Mouse (Mus musculus) liver, embryonic 16.5 days (tissue): ENCODE measurements around the gene Inafm1. TPM values are rescaled to one million over a fixed set of nuclear protein-coding genes. Genes with fewer than 3 reads are reported as not detected.
"Not testable (repeated sequence)": the region's sequence is repeated elsewhere in the genome, so short reads cannot be mapped to it uniquely, and the experiment has no call there.

ENCODE experiments used
- ATAC-seq: fragments of 200-750 bp; cut with Nextera tagmentation; 2 replicates; pipeline ENCODE4 v1.8.0; 2017; ENCODE audit warnings: low read depth, mild to moderate bottlenecking, moderate number of reproducible peaks, moderate library complexity
- H3K27ac ChIP-seq: fragments of 300-500 bp; sonication (generic); 2 replicates; pipeline ENCODE4 v1.5.1; 2014; ENCODE audit warnings: mild to moderate bottlenecking, low read length
- H3K27me3 ChIP-seq: fragments of 300-500 bp; sonication (generic); 2 replicates; pipeline ENCODE4 v1.6.1; 2014; ENCODE audit warnings: low read depth, low read length, mixed read lengths; ENCODE audit not compliant: control insufficient read depth, insufficient read depth
- H3K36me3 ChIP-seq: fragments of 300-500 bp; sonication (generic); 2 replicates; pipeline ENCODE4 v1.6.1; 2014; ENCODE audit warnings: mild to moderate bottlenecking; ENCODE audit not compliant: control insufficient read depth, insufficient read depth
- H3K4me1 ChIP-seq: fragments of 300-500 bp; sonication (generic); 2 replicates; pipeline ENCODE4 v1.6.1; 2014; ENCODE audit warnings: low read depth, low read length, mixed read lengths; ENCODE audit not compliant: control insufficient read depth
- H3K4me2 ChIP-seq: fragments of 300-500 bp; sonication (generic); 2 replicates; pipeline ENCODE4 v1.6.1; 2014; ENCODE audit warnings: low read depth, low read length, mixed read lengths
- H3K4me3 ChIP-seq: fragments of 300-500 bp; sonication (generic); 2 replicates; pipeline ENCODE4 v1.5.1; 2014; ENCODE audit warnings: low read depth, mild to moderate bottlenecking, low read length
- H3K9ac ChIP-seq: fragments of 300-500 bp; sonication (generic); 2 replicates; pipeline ENCODE4 v1.6.1; 2014; ENCODE audit warnings: low read depth, low read length
- H3K9me3 ChIP-seq: fragments of 300-500 bp; sonication (generic); replicated peaks from 2 replicates; pipeline ENCODE4 v1.6.1; 2016; ENCODE audit warnings: low read length; ENCODE audit not compliant: control insufficient read depth
- WGBS: fragments of 180-500 bp; shearing (Covaris S2); extraction: QIAGEN DNeasy Blood & Tissue Kit; methylation state at CpG from one replicate; pipeline ENCODE4 v1.1.7; 2014; ENCODE audit not compliant: insufficient replicate concordance; 5-methylcytosine and 5-hydroxymethylcytosine counted together
- polyA plus RNA-seq: library from polyadenylated mRNA; unstranded; fragments of >200 nt; fragmentation: Nextera tagmentation; extraction: Ambion mirVana; gene quantifications from 2 replicates; pipeline ENCODE4 v1.2.1, GENCODE M21; 2015

The Inafm1 gene
- polyA plus RNA-seq, 1 experiment from 2014 or later = 4.4 TPM

DNA sequence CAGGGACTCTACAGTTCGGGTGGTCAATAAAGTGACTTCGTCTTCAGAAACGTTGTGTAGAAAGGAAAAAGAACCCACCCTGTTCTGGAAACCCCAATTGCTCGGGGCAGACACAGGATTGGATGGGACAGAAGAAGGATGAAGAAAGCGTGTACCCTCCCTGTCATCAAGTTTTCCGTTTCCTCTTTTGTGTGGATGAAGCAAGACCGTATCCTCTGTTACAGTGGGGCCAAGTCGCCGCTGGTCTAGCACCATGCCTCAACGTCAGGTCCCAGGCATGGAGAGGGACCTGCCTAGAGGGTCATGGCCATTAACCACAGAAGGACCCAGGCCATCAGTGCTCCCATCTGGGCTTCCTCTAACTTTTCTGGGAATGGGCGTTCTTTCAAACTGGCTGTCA lies 15.6 kb downstream of the Inafm1 start:
- H3K27ac ChIP-seq = no peak overlapping the region; the same call in 1 of the 2 replicates
- peak; percentile 39; the same call in 1 of the 2 replicates for ATAC-seq

DNA sequence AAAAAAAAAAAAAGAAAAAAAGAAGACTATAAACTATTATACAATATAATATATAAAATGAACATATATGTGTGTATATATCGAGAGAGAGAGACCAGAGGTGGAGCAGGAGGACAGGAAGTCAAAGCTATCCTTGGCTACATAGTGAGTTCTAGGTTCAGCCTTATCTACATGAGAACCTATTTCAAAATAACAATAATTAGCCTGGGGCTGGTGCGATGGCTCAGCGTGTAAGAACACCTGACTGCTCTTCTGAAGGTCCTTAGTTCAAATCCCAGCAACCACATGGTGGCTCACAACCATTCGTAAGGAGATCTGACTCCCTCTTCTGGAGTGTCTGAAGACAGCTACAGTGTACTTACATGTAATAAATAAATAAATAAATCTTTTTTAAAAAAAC lies 17.5 kb downstream of the Inafm1 start:
- H3K9me3 ChIP-seq, H3K4me2 ChIP-seq, H3K27ac ChIP-seq, H3K9ac ChIP-seq, H3K4me3 ChIP-seq, H3K36me3 ChIP-seq, H3K27me3 ChIP-seq, H3K4me1 ChIP-seq, ATAC-seq: not testable (repeated sequence)
- 66% methylated on average over 4 of the region's 4 CpGs for WGBS

More for the DNA sequence above, 15.6 kb downstream of the Inafm1 start:
- Histone ChIP-seq H3K9ac (no peak overlapping the region), H3K4me2 (no peak overlapping the region), H3K4me1 (no peaks in the 10 kb centered on the region), H3K36me3 (no peaks in the 10 kb centered on the region), H3K9me3 (no peaks in the 10 kb centered on the region), H3K4me3 (no peak overlapping the region), H3K27me3 (no peaks in the 10 kb centered on the region)
- WGBS = 50% methylated on average over 11 of the region's 11 CpGs

DNA sequence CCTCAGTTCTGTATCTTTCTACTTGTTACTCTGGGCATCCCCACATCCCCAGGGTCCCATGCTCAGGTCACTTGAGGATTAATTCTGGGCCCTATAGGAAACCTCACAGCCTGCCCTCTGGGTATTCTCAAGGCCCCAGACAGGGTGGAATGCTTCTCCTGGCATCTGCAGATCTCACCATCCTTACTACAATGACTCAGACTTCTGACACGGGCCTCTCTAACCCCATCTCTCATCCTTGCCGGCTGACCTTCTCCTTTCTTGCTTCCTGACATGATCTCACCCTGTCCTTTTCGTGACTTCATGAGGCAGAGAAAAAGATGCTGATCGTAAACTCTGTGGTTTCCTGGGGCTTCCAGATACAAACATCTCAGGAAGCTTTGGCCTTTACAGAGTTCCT lies 19.2 kb downstream of the Inafm1 start:
- ATAC-seq = peak; percentile 11; the same call in 1 of the 2 replicates
- H3K27ac ChIP-seq = no peak overlapping the region
- WGBS = 11% methylated on average over 4 of the region's 4 CpGs

DNA sequence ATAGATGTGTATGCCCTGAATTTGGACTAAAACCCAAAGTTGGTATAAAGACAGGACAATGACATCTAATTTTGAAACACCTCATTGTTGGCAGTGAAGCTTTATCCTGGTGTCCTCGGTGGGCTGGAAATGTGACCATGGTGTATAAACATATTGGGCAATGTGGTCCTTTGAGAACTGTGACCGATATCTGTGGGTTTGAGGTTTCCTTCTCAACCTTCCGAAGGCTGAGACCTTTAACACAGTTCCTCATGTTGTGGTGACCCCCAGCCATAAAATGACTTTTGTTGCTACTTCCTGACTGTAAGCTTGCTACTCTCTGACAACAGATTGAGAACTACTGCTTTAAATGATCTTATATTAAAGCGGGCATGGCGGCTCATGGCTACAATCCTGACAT lies 22.7 kb downstream of the Inafm1 start:
- Histone ChIP-seq H3K36me3 (no peaks in the 10 kb centered on the region), H3K9me3 (no peaks in the 10 kb centered on the region), H3K4me1 (peaks cover 4% of the 10 kb centered on the region), H3K4me3 (no peak overlapping the region), H3K9ac (no peak overlapping the region), H3K4me2 (no peak overlapping the region), H3K27ac (no peak overlapping the region), H3K27me3 (no peaks in the 10 kb centered on the region)
- ATAC-seq = no peak
- WGBS = 7% methylated on average over 5 of the region's 5 CpGs

More for the DNA sequence above, 19.2 kb downstream of the Inafm1 start:
- H3K4me2 ChIP-seq = no peak overlapping the region
- H3K27me3 ChIP-seq = no peaks in the 10 kb centered on the region
- H3K36me3 ChIP-seq = no peaks in the 10 kb centered on the region
- no peaks in the 10 kb centered on the region for H3K9me3 ChIP-seq
- H3K4me3 ChIP-seq = no peak overlapping the region
- peaks cover 4% of the 10 kb centered on the region for H3K4me1 ChIP-seq
- H3K9ac ChIP-seq = no peak overlapping the region

DNA sequence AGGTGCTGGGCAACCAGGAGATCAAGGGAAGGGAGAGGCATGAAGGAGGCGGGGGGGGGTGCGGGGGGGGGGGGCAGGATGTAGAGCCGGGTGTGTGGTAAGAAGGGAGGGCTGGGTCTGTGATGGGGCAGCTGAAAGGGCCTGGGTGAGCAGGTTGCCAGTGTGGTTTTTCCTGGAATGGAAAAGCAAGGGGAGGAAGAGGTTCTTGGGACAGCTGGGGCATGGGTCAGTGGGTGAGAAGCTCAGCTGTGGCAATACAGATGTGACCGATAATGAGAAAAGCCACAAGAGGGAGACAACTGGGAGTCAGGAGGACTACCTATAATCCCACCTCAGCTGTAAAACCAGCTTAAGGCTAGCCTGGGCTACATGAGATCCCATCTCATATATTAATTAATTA lies 27.5 kb downstream of the Inafm1 start:
- no peak overlapping the region for H3K9ac ChIP-seq
- no peak overlapping the region for H3K4me2 ChIP-seq
- no peak for ATAC-seq
- no peak overlapping the region for H3K4me3 ChIP-seq
- peaks cover 28% of the 10 kb centered on the region for H3K4me1 ChIP-seq
- H3K27me3 ChIP-seq = no peaks in the 10 kb centered on the region
- 15% methylated on average over 2 of the region's 4 CpGs for WGBS
- no peaks in the 10 kb centered on the region for H3K36me3 ChIP-seq
- no peaks in the 10 kb centered on the region for H3K9me3 ChIP-seq
- no peak overlapping the region for H3K27ac ChIP-seq

DNA sequence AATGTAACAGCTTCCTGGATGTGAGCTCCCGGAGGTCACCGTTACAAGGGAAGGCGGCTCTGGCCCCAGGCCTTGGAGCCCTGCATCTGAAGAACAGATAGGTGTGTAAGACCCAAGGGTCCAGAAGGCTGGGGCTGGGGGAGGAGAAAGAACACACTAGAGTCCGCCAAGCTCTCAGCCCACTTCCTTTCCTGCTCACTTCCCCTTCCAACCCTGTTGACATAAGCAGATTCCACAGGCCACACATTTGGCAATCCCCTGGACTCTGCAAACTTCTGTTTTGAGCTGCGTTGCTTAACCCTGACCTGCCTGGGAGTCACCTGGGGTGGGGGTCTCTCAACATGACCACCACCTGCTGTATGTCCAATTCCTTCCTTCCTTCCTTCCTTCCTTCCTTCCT lies 29.4 kb downstream of the Inafm1 start, which contains the start of gene C5ar2:
Gene C5ar2, minus strand, starts transcription at position 88 of the 400 bp plus-strand sequence.
- ATAC-seq = peak; percentile 60
- Histone ChIP-seq H3K4me3 (no peak within 1 kb of the TSS), H3K36me3 (no peaks in the 10 kb centered on the region), H3K4me1 (peaks cover 42% of the 10 kb centered on the region), H3K4me2 (no peak within 1 kb of the TSS), H3K27ac (peak within 1 kb of the TSS; percentile 79), H3K9me3 (no peaks in the 10 kb centered on the region), H3K9ac (no peak within 1 kb of the TSS), H3K27me3 (no peaks in the 10 kb centered on the region)
- 46% methylated on average over 5 of the region's 5 CpGs for WGBS

DNA sequence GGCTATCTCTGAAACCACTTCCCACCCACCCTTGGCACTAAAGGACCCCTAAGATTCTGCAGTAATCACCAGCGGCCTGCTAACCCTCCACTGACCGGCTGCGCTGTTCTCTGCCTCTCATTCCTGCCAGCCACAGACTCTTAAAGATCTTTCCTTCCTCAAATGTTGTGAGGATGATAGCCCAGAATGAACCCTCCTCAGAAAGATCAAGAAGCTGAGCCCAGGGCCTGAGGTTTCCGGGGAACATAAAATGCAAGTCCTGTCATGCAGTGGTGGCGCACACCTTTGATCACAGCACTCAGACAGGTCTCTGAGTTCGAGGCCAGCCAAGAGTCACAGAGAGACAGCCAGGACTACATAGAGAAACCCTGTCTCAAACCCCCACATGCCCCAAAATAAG lies 31.2 kb downstream of the Inafm1 start:
- H3K27me3 ChIP-seq = no peaks in the 10 kb centered on the region
- peaks cover 42% of the 10 kb centered on the region for H3K4me1 ChIP-seq
- no peak overlapping the region for H3K4me2 ChIP-seq
- no peak overlapping the region for H3K9ac ChIP-seq
- H3K9me3 ChIP-seq = no peaks in the 10 kb centered on the region
- H3K4me3 ChIP-seq = no peak overlapping the region
- H3K36me3 ChIP-seq = no peaks in the 10 kb centered on the region
- 26% methylated on average over 6 of the region's 6 CpGs for WGBS
- no peak for ATAC-seq
- H3K27ac ChIP-seq = no peak overlapping the region

DNA sequence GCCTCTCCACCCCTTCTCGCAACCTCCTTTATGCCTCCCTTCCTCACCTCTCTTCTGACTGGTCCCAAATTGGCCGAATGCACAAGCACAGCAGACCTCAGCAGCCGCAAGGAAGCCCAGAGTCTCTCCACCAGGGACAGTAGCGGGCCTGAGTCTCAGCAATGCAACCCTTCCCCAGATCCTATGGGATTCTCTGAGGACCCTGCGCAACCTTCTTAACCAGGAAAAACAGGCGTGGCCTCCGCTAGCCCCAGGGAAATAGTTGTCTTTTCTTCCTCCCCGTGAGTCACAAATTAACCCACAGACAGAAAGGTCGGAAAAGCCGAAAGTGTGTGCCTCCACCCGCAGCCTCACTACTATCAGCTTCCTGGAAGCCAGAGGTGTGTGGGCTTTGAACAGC lies 31.6 kb downstream of the Inafm1 start:
- WGBS = 38% methylated on average over 11 of the region's 11 CpGs
- Histone ChIP-seq H3K4me1 (peaks cover 42% of the 10 kb centered on the region), H3K4me3 (no peak overlapping the region), H3K4me2 (no peak overlapping the region), H3K9ac (no peak overlapping the region), H3K27me3 (no peaks in the 10 kb centered on the region), H3K9me3 (no peaks in the 10 kb centered on the region), H3K36me3 (no peaks in the 10 kb centered on the region; the same call in 1 of the 2 replicates), H3K27ac (0 out of 2 replicates have a peak overlapping the region, but pooled peaks have one; percentile 11)
- ATAC-seq = no peak

DNA sequence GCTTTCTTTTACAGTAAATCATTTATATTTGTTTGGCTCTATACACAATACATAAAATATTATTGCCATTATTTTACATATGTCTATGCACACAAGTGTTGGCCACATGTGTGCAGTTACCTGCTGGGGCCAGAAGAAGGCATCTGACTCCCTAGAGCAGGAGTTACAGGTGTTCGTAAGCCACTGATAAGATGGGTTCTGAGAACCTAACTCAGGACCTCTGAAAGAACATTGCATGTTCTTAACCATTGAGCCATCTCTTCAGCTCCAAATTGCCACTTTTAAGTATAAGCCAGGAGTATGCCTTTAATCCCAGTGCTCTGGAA lies 32.5 kb downstream of the Inafm1 start:
- no peak for ATAC-seq
- no peaks in the 10 kb centered on the region for H3K27me3 ChIP-seq
- H3K9me3 ChIP-seq = no peaks in the 10 kb centered on the region
- peaks cover 42% of the 10 kb centered on the region for H3K4me1 ChIP-seq
- peak overlapping the region; percentile 84; the same call in 1 of the 2 replicates for H3K27ac ChIP-seq
- H3K9ac ChIP-seq = no peak overlapping the region
- no peak overlapping the region for H3K4me3 ChIP-seq
- no peaks in the 10 kb centered on the region; the same call in 1 of the 2 replicates for H3K36me3 ChIP-seq
- peak overlapping the region; percentile 32 for H3K4me2 ChIP-seq
- WGBS = 33% methylated on average over 1 of the region's 1 CpGs
